Mouse (Mus musculus) CH12.LX (cell line): ENCODE data around the gene Tekt3.

ENCODE experiments used
- NRF1 ChIP-seq: IDR thresholded peaks from 2 replicates; pipeline ENCODE4 v1.6.1; 2014; ENCODE audit warnings: low read depth, mild to moderate bottlenecking, inconsistent platforms, low read length, improper control_type of control experiment, moderate library complexity
- UBTF ChIP-seq: IDR thresholded peaks from 2 replicates; pipeline ENCODE4 v1.6.1; 2012; ENCODE audit warnings: low read depth, mild to moderate bottlenecking, inconsistent platforms, low read length, improper control_type of control experiment, moderate library complexity

DNA sequence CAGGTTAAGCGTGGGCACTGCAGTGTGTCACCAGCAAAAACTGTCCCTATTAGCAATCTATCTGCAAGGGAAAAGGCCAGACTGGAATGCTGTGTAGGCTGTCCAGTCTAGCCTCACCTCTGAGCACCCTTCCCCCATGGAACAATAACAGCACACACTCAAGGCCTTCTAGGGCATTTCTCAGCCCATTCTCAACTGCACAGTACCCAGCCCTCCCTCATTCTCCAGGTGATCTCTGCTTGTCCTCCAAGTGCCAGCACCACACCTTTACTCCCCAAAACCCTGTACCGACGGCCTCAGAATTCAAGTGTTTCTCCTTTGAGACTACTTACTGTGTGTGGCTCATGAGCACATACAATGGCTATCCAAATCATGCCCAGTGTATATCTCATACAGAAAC, 33.3 kb upstream of the Tekt3 start:
- TF ChIP-seq UBTF (no peak), NRF1 (no peak)
